Mouse (Mus musculus) brain, embryonic 14.5 days (tissue): ENCODE measurements around the gene Hps5. TPM values are rescaled to one million over a fixed set of nuclear protein-coding genes. Genes with fewer than 3 reads are reported as not detected.
"Not testable (repeated sequence)": the region's sequence is repeated elsewhere in the genome, so short reads cannot be mapped to it uniquely, and the experiment has no call there.

ENCODE experiments used
- DNase-seq: peaks from one replicate; pipeline ENCODE4 v3.0.0-alpha.2; 2011; ENCODE audit warnings: low read depth
- CTCF ChIP-seq: fragments of 200-500 bp; IDR thresholded peaks from 2 replicates; pipeline ENCODE4 v1.5.1; 2012; ENCODE audit warnings: inconsistent platforms, mild to moderate bottlenecking, moderate library complexity, borderline replicate concordance; ENCODE audit not compliant: insufficient read depth, insufficient read length; ENCODE audit errors: extremely low read depth
- POLR2A ChIP-seq: fragments of 200-500 bp; IDR thresholded peaks from 2 replicates; pipeline ENCODE4 v1.6.1; 2012; ENCODE audit warnings: mild to moderate bottlenecking, inconsistent platforms, borderline replicate concordance; ENCODE audit not compliant: poor library complexity, insufficient read depth, insufficient read length, severe bottlenecking; ENCODE audit errors: extremely low read depth
- polyA plus RNA-seq: library from polyadenylated mRNA; depleted of rRNA; stranded (reverse); fragments of >200 nt; gene quantifications from 2 replicates; pipeline ENCODE4 v1.2.3, GENCODE M21; 2012

Hps5 gene
- polyA plus RNA-seq, 1 experiment: 22.6 TPM

DNA sequence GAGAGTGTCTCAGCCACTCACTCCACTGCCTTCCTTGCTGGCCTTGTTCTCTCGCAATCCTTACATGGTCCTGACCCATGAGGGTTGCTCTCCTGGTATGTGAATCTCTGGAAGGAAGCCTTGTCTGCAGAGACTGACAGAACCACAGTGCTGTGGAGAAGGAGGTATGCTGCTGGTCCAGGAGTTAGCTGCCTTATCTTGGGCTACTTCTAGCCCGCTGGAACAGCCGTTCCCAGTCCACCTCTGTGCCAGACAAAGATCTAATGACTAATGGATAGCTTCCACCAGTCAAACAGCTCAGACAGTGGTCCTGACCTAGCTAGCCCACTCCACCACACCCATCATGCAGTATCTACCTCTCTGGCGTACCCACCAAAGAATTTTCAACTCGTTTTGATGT, 40.5 kb upstream of the Hps5 start:
- TF ChIP-seq POLR2A (no peak), CTCF (no peak)
- no peak for DNase-seq

- DNase-seq: peak; percentile 47
- TF ChIP-seq POLR2A: no peak
Measured at GRCm38 (mm10) chr7:46834994-46835610, 39.2 kb upstream of the Hps5 start.

DNA sequence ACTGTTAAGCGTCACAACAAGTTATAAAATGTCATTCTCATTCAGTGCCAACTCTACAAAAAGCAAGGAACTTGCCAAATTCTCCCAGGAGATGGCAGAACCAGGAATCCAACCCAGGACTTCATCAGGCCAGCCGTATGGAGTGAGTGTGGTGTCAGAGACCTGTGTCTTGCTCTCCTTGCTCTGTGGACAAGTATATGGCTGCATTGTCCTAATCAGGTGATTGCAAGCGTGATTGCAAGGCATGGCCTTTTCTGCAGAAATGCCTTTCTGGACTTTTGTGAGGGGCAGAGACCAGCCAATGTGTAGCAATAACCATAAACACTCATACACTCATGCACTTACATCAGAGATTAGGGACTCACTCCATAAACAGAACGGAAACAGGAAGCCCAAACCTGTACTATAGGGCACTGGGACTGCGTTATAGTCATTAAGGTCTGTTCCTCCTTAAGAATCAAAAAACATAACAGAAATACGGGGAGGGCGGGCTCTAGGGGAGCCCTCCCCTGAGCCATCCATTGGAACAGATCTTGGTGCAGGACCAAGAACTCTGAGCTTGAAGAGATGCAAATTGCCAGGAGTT, 37.9 kb upstream of the Hps5 start:
- TF ChIP-seq CTCF: no peak
- TF ChIP-seq POLR2A: no peak
- no peak for DNase-seq

DNA sequence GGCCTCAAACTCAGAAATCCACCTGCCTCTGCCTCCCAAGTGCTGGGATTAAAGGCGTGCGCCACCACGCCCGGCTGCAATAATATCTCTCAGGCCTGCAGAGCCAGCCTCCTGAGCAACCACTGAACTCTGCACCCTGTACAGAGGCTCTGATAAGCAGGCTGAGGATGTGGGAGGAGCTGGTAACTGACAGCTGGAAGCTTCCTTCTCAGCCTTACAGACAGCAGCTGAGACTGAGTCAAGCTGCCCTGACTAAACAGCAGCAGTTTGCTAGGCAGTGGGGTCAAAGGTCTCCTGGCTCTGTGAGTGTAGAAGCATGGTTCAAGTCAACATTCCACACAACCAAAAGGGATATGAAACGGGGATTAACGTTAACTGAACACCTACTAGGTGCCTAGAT, 37.4 kb upstream of the Hps5 start:
- TF ChIP-seq POLR2A: no peak
- no peak for TF ChIP-seq CTCF
- no peak for DNase-seq

DNA sequence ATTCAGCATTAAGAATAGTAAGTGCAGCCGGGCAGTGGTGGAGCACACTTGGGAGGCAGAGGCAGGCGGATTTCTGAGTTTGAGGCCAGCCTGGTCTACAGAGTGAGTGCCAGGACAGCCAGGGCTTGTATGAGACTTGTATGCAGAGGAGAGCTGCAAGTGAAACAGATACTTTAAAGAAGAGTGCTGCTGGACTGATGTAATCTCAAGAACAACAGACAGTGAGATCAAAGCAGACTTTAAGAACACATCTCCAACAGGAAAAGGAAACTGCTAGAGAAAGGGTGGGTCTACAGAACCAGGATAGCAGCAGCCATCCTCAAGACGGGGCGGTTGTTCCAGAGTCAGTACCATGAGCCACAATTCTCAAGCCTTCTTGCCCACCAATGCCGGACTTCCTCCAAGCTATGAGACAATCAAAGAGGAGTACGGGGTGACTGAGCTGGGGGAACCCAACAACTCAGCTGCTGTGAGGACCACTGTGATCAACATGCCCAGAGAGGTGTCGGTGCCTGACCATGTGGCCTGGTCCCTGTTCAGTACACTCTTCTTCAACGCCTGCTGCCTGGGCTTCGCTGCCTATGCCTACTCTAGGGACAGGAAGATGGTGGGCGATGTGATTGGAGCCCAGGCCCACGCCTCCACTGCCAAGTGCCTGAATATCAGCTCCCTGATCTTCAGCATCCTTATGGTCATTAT, 36.4 kb upstream of the Hps5 start:
- DNase-seq: not testable (repeated sequence)

DNA sequence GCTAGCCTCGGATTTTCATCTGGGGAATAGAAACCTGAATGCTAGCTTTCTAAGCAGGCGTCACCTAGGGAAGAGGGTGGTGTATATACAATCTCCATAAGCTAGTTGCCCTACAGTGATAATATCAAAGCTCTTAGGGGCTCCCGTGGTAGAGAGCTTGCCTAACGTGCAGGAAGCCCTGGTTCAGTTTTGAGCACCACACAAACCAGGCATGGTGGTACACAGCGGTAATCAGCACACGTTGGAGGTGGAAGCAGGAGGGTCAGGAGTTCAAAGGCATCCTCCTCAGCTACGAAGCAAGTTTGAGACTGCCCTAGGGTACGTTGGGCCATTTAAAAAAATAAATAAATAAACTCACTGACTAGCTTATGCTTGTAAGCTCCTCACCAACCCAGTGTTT, 35.8 kb upstream of the Hps5 start:
- no peak for TF ChIP-seq CTCF
- no peak for TF ChIP-seq POLR2A
- no peak for DNase-seq

- no peak for DNase-seq
- TF ChIP-seq CTCF: no peak
- no peak for TF ChIP-seq POLR2A
Measured at GRCm38 (mm10) chr7:46830799-46831590, 35.1 kb upstream of the Hps5 start.

DNA sequence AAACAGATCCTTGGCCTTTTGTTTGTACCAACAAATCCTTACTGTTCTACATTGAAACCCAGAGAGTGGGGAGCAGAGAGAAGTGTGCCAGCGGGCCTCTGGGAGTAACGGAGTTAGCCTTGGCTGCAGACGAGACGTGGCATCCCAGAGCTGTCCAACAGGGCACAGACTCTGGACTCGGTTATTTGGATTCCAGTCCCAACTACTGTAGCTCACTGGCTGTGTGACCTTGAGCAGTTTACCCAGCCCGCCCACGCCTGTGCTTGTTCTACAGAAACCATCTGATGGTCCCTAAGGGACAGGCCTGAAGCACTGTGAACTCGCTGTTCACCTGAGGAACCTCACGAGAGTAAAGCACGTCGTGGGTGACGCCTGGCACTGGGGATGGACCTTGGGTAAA, 34.0 kb upstream of the Hps5 start:
- no peak for DNase-seq
- TF ChIP-seq POLR2A: no peak
- TF ChIP-seq CTCF: no peak

- DNase-seq: no peak
- no peak for TF ChIP-seq CTCF
- TF ChIP-seq POLR2A: no peak
Measured at GRCm38 (mm10) chr7:46827803-46828184, 31.9 kb upstream of the Hps5 start.

DNA sequence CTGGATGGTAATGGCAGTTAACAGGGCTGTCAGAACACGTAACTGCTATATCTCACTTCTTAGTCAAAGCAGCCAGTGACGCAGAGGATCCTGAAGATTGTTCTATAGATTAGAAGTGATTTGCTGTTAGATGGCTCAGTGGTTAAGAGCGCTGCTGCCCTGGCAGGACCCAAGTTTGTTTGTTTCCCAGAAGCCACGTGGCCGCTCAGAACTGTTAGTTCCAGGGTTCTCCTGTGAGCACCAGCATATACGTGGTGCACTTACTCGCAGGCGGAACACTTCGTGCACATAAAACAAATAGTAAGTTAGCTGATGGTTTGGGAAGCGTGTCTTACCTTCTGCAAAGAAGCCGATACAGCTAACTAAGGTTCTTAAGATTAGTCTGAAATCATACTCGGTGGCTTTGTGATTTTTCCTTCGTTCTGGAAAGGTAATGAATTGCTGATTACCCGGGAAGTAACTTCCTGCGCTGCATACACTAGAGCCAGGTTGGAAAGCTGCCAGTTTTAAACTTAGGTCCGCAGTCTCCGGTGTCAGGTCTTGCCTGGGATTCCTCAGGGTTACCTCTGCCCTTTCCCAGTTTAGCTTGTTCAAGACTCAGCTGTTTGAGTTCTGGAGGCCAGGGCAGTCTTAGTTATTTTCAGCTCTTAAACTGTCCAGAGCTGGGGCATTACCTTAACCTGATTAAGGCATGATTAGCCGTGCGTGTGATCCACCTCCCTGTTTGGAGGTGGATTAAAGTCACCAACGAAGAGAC, 31.4 kb upstream of the Hps5 start:
- DNase-seq: no peak
- TF ChIP-seq POLR2A (no peak), CTCF (no peak)

GRCm38 (mm10) chr7:46820876-46821632, 25.2 kb upstream of the Hps5 start:
- not testable (repeated sequence) for DNase-seq

DNA sequence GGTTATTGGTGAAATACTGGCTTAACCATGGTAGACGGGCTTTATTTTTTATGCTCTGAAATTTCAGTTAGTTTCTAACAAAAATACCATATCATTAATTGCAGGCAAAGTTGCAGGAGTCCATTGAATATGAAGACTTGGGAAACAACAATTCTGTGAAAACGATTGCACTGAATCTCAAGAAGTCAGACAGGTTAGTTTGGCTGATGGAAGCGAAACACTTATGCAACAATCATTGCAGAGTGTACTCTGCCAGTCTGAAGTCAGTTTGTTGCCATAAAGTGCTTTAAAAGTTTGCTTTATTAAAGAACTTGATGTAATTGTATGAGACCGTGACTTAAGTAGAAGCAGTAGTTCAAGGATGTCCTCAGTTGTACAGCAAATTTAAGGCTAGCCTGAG, 18.1 kb upstream of the Hps5 start:
- TF ChIP-seq CTCF (no peak), POLR2A (no peak)
- no peak for DNase-seq
